Mouse (Mus musculus): ENCODE measurements around the gene Ntm.

Gene Ntm

GRCm38 (mm10) chr9:29396101-29396500 is 566.8 kb downstream of the Ntm start:
- DNase-seq, result no peak

GRCm38 (mm10) chr9:29393136-29393535 is 569.8 kb downstream of the Ntm start:
- peak; percentile 61 for DNase-seq

GRCm38 (mm10) chr9:29390796-29391517 is 572.0 kb downstream of the Ntm start:
- peak; percentile 85 for DNase-seq

GRCm38 (mm10) chr9:29389224-29389623 is 573.7 kb downstream of the Ntm start:
- no peak for DNase-seq

GRCm38 (mm10) chr9:29387136-29387535 is 575.8 kb downstream of the Ntm start:
- no peak for DNase-seq

GRCm38 (mm10) chr9:29377172-29378002 is 585.6 kb downstream of the Ntm start:
- DNase-seq, result no peak

GRCm38 (mm10) chr9:29371341-29371740 is 591.6 kb downstream of the Ntm start:
- DNase-seq, result no peak

GRCm38 (mm10) chr9:29369621-29370020 is 593.3 kb downstream of the Ntm start:
- DNase-seq, result no peak

- no peak for DNase-seq
Measured at GRCm38 (mm10) chr9:29368291-29368690, 594.6 kb downstream of the Ntm start.

GRCm38 (mm10) chr9:29357796-29358195 is 605.1 kb downstream of the Ntm start:
- DNase-seq, result peak; percentile 49

GRCm38 (mm10) chr9:29342303-29342702 is 620.6 kb downstream of the Ntm start:
- no peak for DNase-seq

- DNase-seq, result peak; percentile 65
Measured at GRCm38 (mm10) chr9:29341292-29341691, 621.6 kb downstream of the Ntm start.

GRCm38 (mm10) chr9:29335671-29336070 is 627.3 kb downstream of the Ntm start:
- DNase-seq, result no peak

GRCm38 (mm10) chr9:29332296-29333090 is 630.4 kb downstream of the Ntm start:
- peak; percentile 42 for DNase-seq

- no peak for DNase-seq
Measured at GRCm38 (mm10) chr9:29330486-29330885, 632.5 kb downstream of the Ntm start.

- no peak for DNase-seq
Measured at GRCm38 (mm10) chr9:29326283-29326682, 636.7 kb downstream of the Ntm start.

- peak; percentile 17 for DNase-seq
Measured at GRCm38 (mm10) chr9:29325137-29325536, 637.8 kb downstream of the Ntm start.

GRCm38 (mm10) chr9:29319197-29319596 is 643.7 kb downstream of the Ntm start:
- DNase-seq, result no peak

- DNase-seq, result peak; percentile 19
Measured at GRCm38 (mm10) chr9:29318676-29319162, 644.2 kb downstream of the Ntm start.

- DNase-seq, result peak; percentile 25
Measured at GRCm38 (mm10) chr9:29317623-29318022, 645.3 kb downstream of the Ntm start.

GRCm38 (mm10) chr9:29315842-29316241 is 647.1 kb downstream of the Ntm start:
- DNase-seq, result peak; percentile 42

- no peak for DNase-seq
Measured at GRCm38 (mm10) chr9:29306961-29307360, 656.0 kb downstream of the Ntm start.

- peak; percentile 60 for DNase-seq
Measured at GRCm38 (mm10) chr9:29298340-29298739, 664.6 kb downstream of the Ntm start.

All from cerebellum, adult 8-10 months (tissue).